Mouse (Mus musculus) cortical plate, adult 2 months (tissue): ENCODE results near the gene Tmem80. TPM values are rescaled to one million over a fixed set of nuclear protein-coding genes. Genes with fewer than 3 reads are reported as not detected.

Source experiments
- H3K27ac ChIP-seq: fragments of 200-500 bp; 2 replicates; pipeline ENCODE4 v1.5.1; 2012; ENCODE audit warnings: low read length, control low read depth, inconsistent platforms; ENCODE audit not compliant: insufficient read depth
- H3K4me1 ChIP-seq: fragments of 200-500 bp; 2 replicates; pipeline ENCODE4 v1.6.1; 2011; ENCODE audit warnings: low read length; ENCODE audit not compliant: control insufficient read depth, insufficient read depth
- H3K4me3 ChIP-seq: fragments of 200-500 bp; 2 replicates; pipeline ENCODE4 v1.5.1; 2011; ENCODE audit warnings: mild to moderate bottlenecking, low read length, control low read depth; ENCODE audit not compliant: insufficient read depth
- CTCF ChIP-seq: fragments of 200-500 bp; IDR thresholded peaks from 2 replicates; pipeline ENCODE4 v1.5.1; 2011; ENCODE audit warnings: mild to moderate bottlenecking, control low read depth, low read length; ENCODE audit not compliant: insufficient read depth; ENCODE audit errors: extremely low read depth
- POLR2A ChIP-seq: fragments of 200-500 bp; IDR thresholded peaks from 2 replicates; pipeline ENCODE4 v1.6.1; 2011; ENCODE audit warnings: mild to moderate bottlenecking, low read length, control low read depth; ENCODE audit not compliant: insufficient read depth; ENCODE audit errors: extremely low read depth
- polyA plus RNA-seq: library from polyadenylated mRNA; depleted of rRNA; stranded (reverse); fragments of >200 nt; gene quantifications from 2 replicates; pipeline ENCODE4 v1.2.3, GENCODE M21; 2012

The Tmem80 gene
- polyA plus RNA-seq, 1 experiment = 56.7 TPM

DNA sequence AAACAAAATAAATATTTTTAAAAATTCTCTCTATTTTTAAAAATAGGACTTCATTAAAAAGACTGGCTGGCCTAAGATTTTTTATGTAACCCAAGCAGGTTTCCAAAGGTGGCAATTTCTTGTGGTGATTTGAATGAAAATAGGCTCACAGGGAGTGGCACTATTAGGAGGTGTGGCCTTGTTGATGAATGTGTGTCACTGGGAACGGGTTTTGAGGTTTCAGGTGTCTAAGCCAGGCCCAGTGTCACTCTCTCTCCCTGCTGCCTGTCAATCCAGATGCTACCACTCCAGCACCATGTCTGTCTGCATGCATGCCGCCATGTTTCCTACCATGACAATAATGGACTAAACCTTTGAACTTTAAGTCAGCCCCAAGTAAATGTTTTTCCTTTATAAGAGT, 8.1 kb upstream of the Tmem80 start:
- no peak overlapping the region for H3K27ac ChIP-seq
- H3K4me1 ChIP-seq = peaks cover 2% of the 10 kb centered on the region; the same call in 1 of the 2 replicates
- TF ChIP-seq POLR2A (no peak), CTCF (no peak)
- H3K4me3 ChIP-seq = no peak overlapping the region

DNA sequence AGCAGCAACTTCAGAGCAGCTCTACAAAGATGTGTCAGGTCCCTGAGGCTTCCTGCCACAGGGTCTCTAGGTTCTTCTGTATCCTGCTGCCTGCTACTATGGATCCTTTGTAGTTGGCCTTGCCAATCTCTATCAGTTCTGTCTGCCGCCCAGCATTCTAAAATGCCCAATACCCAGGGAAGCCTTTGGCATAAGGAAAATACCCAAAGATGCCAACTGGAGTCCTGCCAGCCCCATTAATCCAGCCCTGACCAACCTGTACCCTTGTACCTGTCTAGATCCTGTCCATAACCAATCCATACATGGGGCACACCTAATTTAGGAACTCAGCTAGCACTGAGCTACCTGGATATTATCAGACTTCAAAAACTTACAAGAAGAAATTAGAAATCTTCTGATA, 2.9 kb upstream of the Tmem80 start:
- Histone ChIP-seq H3K4me1 (peaks cover 13% of the 10 kb centered on the region), H3K27ac (no peak overlapping the region), H3K4me3 (no peak overlapping the region)
- TF ChIP-seq CTCF = no peak
- no peak for TF ChIP-seq POLR2A

- Histone ChIP-seq H3K4me1 (peaks cover 13% of the 10 kb centered on the region), H3K27ac (peak overlapping the region; percentile 80), H3K4me3 (peak overlapping the region; percentile 71)
- TF ChIP-seq CTCF = no peak
- no peak for TF ChIP-seq POLR2A
Observed at GRCm38 (mm10) chr7:141326546-141327446, 743 bp upstream of the Tmem80 start.

DNA sequence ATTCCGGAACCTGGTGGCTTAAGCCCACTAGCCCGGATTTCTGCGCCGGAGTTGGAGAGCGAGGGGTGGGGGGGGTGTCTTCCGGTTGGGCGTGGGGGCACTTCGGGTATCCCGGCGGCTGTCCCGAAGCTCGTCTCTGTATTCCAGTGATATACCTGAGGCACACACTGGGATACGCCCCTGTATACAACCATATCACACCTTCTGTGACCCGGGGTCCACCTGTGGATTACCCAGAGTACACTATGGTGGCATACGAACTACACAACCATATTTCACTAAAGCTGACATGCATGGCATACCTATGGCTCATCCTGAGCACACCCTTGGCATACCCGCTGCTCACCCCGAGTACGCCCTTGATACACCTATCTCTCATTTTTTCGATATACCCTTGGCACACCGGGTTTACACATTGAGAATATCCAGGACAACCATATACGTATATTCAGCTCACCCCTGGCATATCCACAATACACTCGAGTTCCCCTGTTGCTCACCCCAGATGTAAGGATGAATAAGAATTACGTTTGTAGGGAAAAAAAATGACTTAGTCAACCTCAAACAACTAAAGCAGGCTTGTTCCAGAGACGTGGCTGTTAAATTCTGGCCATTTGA, 943 bp downstream of the Tmem80 start:
- H3K27ac ChIP-seq = peak overlapping the region; percentile 44; the same call in 1 of the 2 replicates
- H3K4me3 ChIP-seq = peak overlapping the region; percentile 71
- TF ChIP-seq POLR2A (no peak), CTCF (no peak)
- peaks cover 13% of the 10 kb centered on the region for H3K4me1 ChIP-seq

- TF ChIP-seq POLR2A = no peak
- TF ChIP-seq CTCF = no peak
- Histone ChIP-seq H3K27ac (no peak overlapping the region), H3K4me3 (no peak overlapping the region), H3K4me1 (peaks cover 11% of the 10 kb centered on the region)
Observed at GRCm38 (mm10) chr7:141330706-141331105, 3.2 kb downstream of the Tmem80 start.

- Histone ChIP-seq H3K27ac (no peak overlapping the region), H3K4me1 (peaks cover 4% of the 10 kb centered on the region), H3K4me3 (no peak overlapping the region)
- no peak for TF ChIP-seq POLR2A
- no peak for TF ChIP-seq CTCF
Observed at GRCm38 (mm10) chr7:141331990-141332389, 4.5 kb downstream of the Tmem80 start.

- TF ChIP-seq POLR2A (no peak), CTCF (no peak)
- peak overlapping the region; percentile 36; the same call in 1 of the 2 replicates for H3K27ac ChIP-seq
- H3K4me1 ChIP-seq = peaks cover 4% of the 10 kb centered on the region; the same call in 1 of the 2 replicates
- no peak overlapping the region for H3K4me3 ChIP-seq
Observed at GRCm38 (mm10) chr7:141335044-141335579, 7.6 kb downstream of the Tmem80 start.

DNA sequence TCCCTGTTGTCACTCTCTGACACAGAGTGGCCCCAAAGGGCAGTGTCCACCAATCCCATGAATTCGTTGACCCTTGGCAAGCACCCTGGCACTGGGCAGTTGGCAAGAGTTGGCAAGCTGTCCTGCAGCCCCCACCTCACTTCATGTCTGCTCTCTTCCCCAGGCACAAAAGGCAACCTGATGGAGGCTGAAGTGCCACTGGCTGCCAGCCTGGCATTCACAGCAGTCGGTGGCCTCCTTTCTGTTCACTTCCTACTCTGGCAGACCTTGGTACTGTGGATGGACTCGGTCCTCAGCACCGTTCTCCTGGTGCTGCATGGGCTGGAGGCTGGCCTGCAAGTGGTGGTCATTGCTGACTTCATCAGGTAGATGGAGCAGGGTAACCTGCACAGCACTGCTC, 8.1 kb downstream of the Tmem80 start:
- no peak overlapping the region for H3K27ac ChIP-seq

GRCm38 (mm10) chr7:141336296-141336695, 8.8 kb downstream of the Tmem80 start:
- H3K4me1 ChIP-seq = peaks cover 4% of the 10 kb centered on the region; the same call in 1 of the 2 replicates
- H3K4me3 ChIP-seq = no peak overlapping the region
- TF ChIP-seq CTCF (no peak), POLR2A (no peak)
- no peak overlapping the region for H3K27ac ChIP-seq

More for the DNA sequence above, 8.1 kb downstream of the Tmem80 start:
- Histone ChIP-seq H3K4me1 (peaks cover 4% of the 10 kb centered on the region; the same call in 1 of the 2 replicates), H3K4me3 (no peak overlapping the region)
- TF ChIP-seq POLR2A (no peak), CTCF (no peak)
